Mouse (Mus musculus) MEL (cell line): Measurements from ENCODE around the gene Setd4. TPM values are rescaled to one million over a fixed set of nuclear protein-coding genes. Genes with fewer than 3 reads are reported as not detected.

Source experiments
- DNase-seq: peaks from one replicate; pipeline ENCODE4 v3.0.0; 2011; ENCODE audit warnings: low read depth, low spot score
- H3K27ac ChIP-seq: 2 replicates; pipeline ENCODE4 v1.5.1; 2012; ENCODE audit warnings: low read depth, mild to moderate bottlenecking, control low read depth, low read length, moderate library complexity; ENCODE audit not compliant: control insufficient read depth
- H3K27me3 ChIP-seq, 2 experiments: fragments of 150-350 bp in 1 of 2; sonication (generic) in 1 of 2; 2 replicates each; pipeline ENCODE4 v1.6.1; 2012; ENCODE audit warnings: low read length in 2 of 2, mild to moderate bottlenecking in 2 of 2, improper control_type of control experiment in 1 of 2, moderate library complexity in 1 of 2; ENCODE audit not compliant: insufficient read depth in 2 of 2, control insufficient read depth in 1 of 2
- H3K36me3 ChIP-seq, 2 experiments: 2 replicates each; pipeline ENCODE4 v1.6.1; 2012 to 2014; ENCODE audit warnings: low read length in 2 of 2, improper control_type of control experiment in 1 of 2, inconsistent platforms in 1 of 2, mild to moderate bottlenecking in 1 of 2; ENCODE audit not compliant: insufficient read depth in 2 of 2, control insufficient read depth in 1 of 2
- H3K4me1 ChIP-seq, 2 experiments: fragments of 150-350 bp in 1 of 2; sonication (generic) in 1 of 2; 2 replicates each; pipeline ENCODE4 v1.6.1; 2012; ENCODE audit warnings: low read length in 2 of 2, improper control_type of control experiment in 1 of 2, mild to moderate bottlenecking in 1 of 2; ENCODE audit not compliant: insufficient read depth in 2 of 2, control insufficient read depth in 1 of 2
- H3K4me3 ChIP-seq, 2 experiments: fragments of 150-350 bp in 1 of 2; sonication (generic) in 1 of 2; 2 replicates each; pipeline ENCODE4 v1.5.1; 2012; ENCODE audit warnings: low read depth in 2 of 2, low read length in 2 of 2, mild to moderate bottlenecking in 2 of 2, moderate library complexity in 2 of 2, control low read depth in 1 of 2, improper control_type of control experiment in 1 of 2; ENCODE audit not compliant: control insufficient read depth in 1 of 2, insufficient read depth in 1 of 2
- H3K79me2 ChIP-seq: 2 replicates; pipeline ENCODE4 v1.6.1; 2012; ENCODE audit warnings: mild to moderate bottlenecking, low read length, moderate library complexity; ENCODE audit not compliant: control insufficient read depth, poor library complexity, insufficient read depth
- H3K9ac ChIP-seq: 2 replicates; pipeline ENCODE4 v1.6.1; 2012; ENCODE audit warnings: low read depth, mild to moderate bottlenecking, control low read depth, low read length, moderate library complexity; ENCODE audit not compliant: control insufficient read depth, poor library complexity, severe bottlenecking
- H3K9me3 ChIP-seq: fragments of 150-350 bp; sonication (generic); replicated peaks from 2 replicates; pipeline ENCODE4 v1.6.1; 2012; ENCODE audit warnings: mild to moderate bottlenecking, low read length, improper control_type of control experiment, moderate library complexity; ENCODE audit not compliant: insufficient read depth
- BHLHE40 ChIP-seq: IDR thresholded peaks from 2 replicates; pipeline ENCODE4 v1.6.1; 2012; ENCODE audit warnings: low read depth, mild to moderate bottlenecking, inconsistent platforms, low read length, improper control_type of control experiment, borderline replicate concordance
- CHD2 ChIP-seq: IDR thresholded peaks from 2 replicates; pipeline ENCODE4 v1.6.1; 2011; ENCODE audit warnings: low read length, improper control_type of control experiment
- CTCF ChIP-seq, 3 experiments: IDR thresholded peaks in 2 of 3; conservative IDR thresholded peaks in 1 of 3; 2 replicates each; pipeline ENCODE4 v1.5.1; 2011 to 2012; ENCODE audit warnings: low read length in 3 of 3, low read depth in 2 of 3, mild to moderate bottlenecking in 2 of 3, improper control_type of control experiment in 1 of 3, inconsistent platforms in 1 of 3, mixed read lengths in 1 of 3, moderate library complexity in 1 of 3; ENCODE audit not compliant: control insufficient read depth in 1 of 3, insufficient read depth in 1 of 3, poor library complexity in 1 of 3, severe bottlenecking in 1 of 3
- E2F4 ChIP-seq: IDR thresholded peaks from 2 replicates; pipeline ENCODE4 v1.6.1; 2011; ENCODE audit warnings: low read depth, low read length, improper control_type of control experiment, borderline replicate concordance
- EP300 ChIP-seq, 2 experiments: IDR thresholded peaks; 2 replicates each; pipeline ENCODE4 v1.6.1; 2011; ENCODE audit warnings: improper control_type of control experiment in 2 of 2, low read length in 2 of 2, low read depth in 1 of 2, mild to moderate bottlenecking in 1 of 2
- MAFK ChIP-seq: IDR thresholded peaks from 2 replicates; pipeline ENCODE4 v1.6.1; 2011; ENCODE audit warnings: low read depth, mild to moderate bottlenecking, low read length, improper control_type of control experiment, borderline replicate concordance
- MAZ ChIP-seq: IDR thresholded peaks from 2 replicates; pipeline ENCODE4 v1.6.1; 2012; ENCODE audit warnings: low read depth, mild to moderate bottlenecking, inconsistent platforms, low read length, improper control_type of control experiment
- MXI1 ChIP-seq: IDR thresholded peaks from 2 replicates; pipeline ENCODE4 v1.6.1; 2011; ENCODE audit warnings: mild to moderate bottlenecking, low read depth, low read length, improper control_type of control experiment
- NRF1 ChIP-seq: IDR thresholded peaks from 2 replicates; pipeline ENCODE4 v1.6.1; 2014; ENCODE audit warnings: low read depth, mild to moderate bottlenecking, inconsistent platforms, low read length, improper control_type of control experiment, moderate library complexity; ENCODE audit not compliant: poor library complexity, insufficient read depth, severe bottlenecking
- RAD21 ChIP-seq: IDR thresholded peaks from 2 replicates; pipeline ENCODE4 v1.6.1; 2011; ENCODE audit warnings: mild to moderate bottlenecking, low read depth, low read length, improper control_type of control experiment
- SIN3A ChIP-seq: IDR thresholded peaks from 2 replicates; pipeline ENCODE4 v1.6.1; 2012; ENCODE audit warnings: low read length, improper control_type of control experiment, inconsistent platforms
- SMC3 ChIP-seq: IDR thresholded peaks from 2 replicates; pipeline ENCODE4 v1.6.1; 2011; ENCODE audit warnings: low read depth, low read length, improper control_type of control experiment
- TCF12 ChIP-seq: IDR thresholded peaks from 2 replicates; pipeline ENCODE4 v1.6.1; 2014; ENCODE audit warnings: low read depth, mild to moderate bottlenecking, inconsistent platforms, low read length, improper control_type of control experiment, moderate library complexity
- ZC3H11A ChIP-seq: IDR thresholded peaks from 2 replicates; pipeline ENCODE4 v1.6.1; 2012; ENCODE audit warnings: low read depth, mild to moderate bottlenecking, inconsistent platforms, low read length, improper control_type of control experiment
- ZNF384 ChIP-seq: IDR thresholded peaks from 2 replicates; pipeline ENCODE4 v1.6.1; 2012; ENCODE audit warnings: low read depth, mild to moderate bottlenecking, inconsistent platforms, low read length, improper control_type of control experiment
- polyA plus RNA-seq, 2 experiments: library from polyadenylated mRNA; stranded (reverse) in 1 of 2; unstranded in 1 of 2; fragments of >175 nt in 1 of 2; fragments of >200 nt in 1 of 2; gene quantifications; 2 replicates each; pipeline versions ENCODE4 v1.2.1 to v1.2.4; 2012; ENCODE audit warnings: low replicate concordance in 2 of 2, low read depth in 1 of 2; ENCODE audit not compliant: insufficient read length in 2 of 2, insufficient read depth in 1 of 2, missing spikeins in 1 of 2
- total RNA-seq: library from RNA; depleted of rRNA; stranded (reverse); fragments of 300-350 nt; gene quantifications from 2 replicates; pipeline ENCODE4 v1.2.3, GENCODE M21; 2012

Setd4 gene
- total and polyA plus RNA-seq, 3 experiments = 14.1 to 19.1 TPM; not detected in 1

- no peak overlapping the region for H3K4me3 ChIP-seq
- H3K9me3 ChIP-seq = no peaks in the 10 kb centered on the region
- H3K36me3 ChIP-seq = no peaks in the 10 kb centered on the region; a peak in 1 of 4 replicates
- TF ChIP-seq CHD2 = no peak
- TF ChIP-seq SMC3 = peak; percentile 70
- peak; percentile 78 to 88 (median 82) for TF ChIP-seq CTCF (IDR thresholded peaks at IDR 0.05 in 2 of 3, conservative IDR thresholded peaks at IDR 0.05 in 1 of 3; ENCODE audit: control insufficient read depth in 1 of 3, insufficient read depth in 1 of 3, low read depth in 2 of 3, low read length in 3 of 3, poor library complexity in 1 of 3, severe bottlenecking in 1 of 3)
- TF ChIP-seq ZC3H11A = peak; percentile 49
- no peak for TF ChIP-seq E2F4
- TF ChIP-seq BHLHE40 = 0 out of 2 replicates have a peak, but pooled peaks have one; percentile 9
- TF ChIP-seq RAD21 = peak; percentile 52
- 0 out of 2 replicates have a peak, but pooled peaks have one; percentile 18 for TF ChIP-seq ZNF384
- TF ChIP-seq MAZ = 0 out of 2 replicates have a peak, but pooled peaks have one; percentile 50
- TF ChIP-seq EP300 (IDR thresholded peaks at IDR 0.05; ENCODE audit: low read depth in 1 of 2, low read length in 2 of 2) = 0 out of 4 replicates have a peak, but pooled peaks of 1 of the 2 experiments have one; percentile 18
- no peak for TF ChIP-seq NRF1
- TF ChIP-seq SIN3A = 0 out of 2 replicates have a peak, but pooled peaks have one; percentile 29
- peak; percentile 80 for DNase-seq
- no peak overlapping the region for H3K9ac ChIP-seq
- H3K27ac ChIP-seq = no peak overlapping the region
- H3K79me2 ChIP-seq = no peaks in the 10 kb centered on the region
- H3K27me3 ChIP-seq = no peaks in the 10 kb centered on the region
- H3K4me1 ChIP-seq = no peaks in the 10 kb centered on the region
Measured at GRCm38 (mm10) chr16:93615118-93615870, 11.4 kb upstream of the Setd4 start.

- peaks cover 6% of the 10 kb centered on the region for H3K79me2 ChIP-seq
- DNase-seq = no peak
- peaks cover 0 to 2% of the 10 kb centered on the region in 2 experiments; a peak in 1 of 4 replicates for H3K36me3 ChIP-seq
- H3K27ac ChIP-seq = no peak overlapping the region
- no peaks in the 10 kb centered on the region for H3K27me3 ChIP-seq
- no peaks in the 10 kb centered on the region for H3K4me1 ChIP-seq
- H3K9ac ChIP-seq = no peak overlapping the region
- no peaks in the 10 kb centered on the region for H3K9me3 ChIP-seq
- TF ChIP-seq MXI1 = no peak
- TF ChIP-seq TCF12 = no peak
- no peak for TF ChIP-seq RAD21
- TF ChIP-seq MAFK = no peak
- H3K4me3 ChIP-seq = no peak overlapping the region
Measured at GRCm38 (mm10) chr16:93610961-93611360, 7.1 kb upstream of the Setd4 start.
